Mouse (Mus musculus) bone marrow, adult 2 months (tissue): Measurements from ENCODE around the gene Polrmt. TPM values are rescaled to one million over a fixed set of nuclear protein-coding genes. Genes with fewer than 3 reads are reported as not detected.
A peak's percentile ranks its signal among the peaks of the same experiment; 100 is the strongest.
"Not testable (repeated sequence)": the region's sequence is repeated elsewhere in the genome, so short reads cannot be mapped to it uniquely, and the experiment has no call there.

ENCODE experiments used
- H3K27ac ChIP-seq: fragments of 200-500 bp; 2 replicates; pipeline ENCODE4 v1.5.1; 2012; ENCODE audit warnings: low read depth, mild to moderate bottlenecking, control low read depth, inconsistent platforms, low read length; ENCODE audit not compliant: control insufficient read depth, poor library complexity, insufficient read depth
- H3K4me1 ChIP-seq: fragments of 200-500 bp; 2 replicates; pipeline ENCODE4 v1.6.1; 2011; ENCODE audit warnings: low read length; ENCODE audit not compliant: control insufficient read depth, insufficient read depth
- H3K4me3 ChIP-seq: fragments of 200-500 bp; replicated peaks from 2 replicates; pipeline ENCODE3; 2011; ENCODE audit warnings: mild to moderate bottlenecking, low read depth, low read length, control low read depth; ENCODE audit not compliant: control insufficient read depth
- CTCF ChIP-seq: fragments of 200-500 bp; IDR thresholded peaks from 2 replicates; pipeline ENCODE4 v1.5.1; 2011; ENCODE audit warnings: low read length, control low read depth; ENCODE audit not compliant: control insufficient read depth, insufficient read depth
- POLR2A ChIP-seq: fragments of 200-500 bp; IDR thresholded peaks from 2 replicates; pipeline ENCODE4 v1.6.1; 2011; ENCODE audit warnings: low read depth, mild to moderate bottlenecking, control low read depth, low read length, borderline replicate concordance; ENCODE audit not compliant: control insufficient read depth
- WGBS: fragments of 180-500 bp; shearing (Covaris S2); methylation state at CpG from one replicate; pipeline ENCODE4 v1.1.7; 2018; 5-methylcytosine and 5-hydroxymethylcytosine counted together
- polyA plus RNA-seq: library from polyadenylated mRNA; stranded (reverse); fragments of >200 nt; gene quantifications from 2 replicates; pipeline ENCODE4 v1.2.4, GENCODE M21; 2011; ENCODE audit warnings: low replicate concordance; ENCODE audit not compliant: missing spikeins, insufficient read depth, insufficient read length

The Polrmt gene
- polyA plus RNA-seq, 1 experiment: 20.0 TPM

- 1% methylated on average over 65 of the region's 65 CpGs for WGBS
- TF ChIP-seq POLR2A (peak; percentile 99), CTCF (peak; percentile 32)
- H3K4me3 ChIP-seq: peak within 1 kb of the TSS; percentile 91
- peaks cover 2% of the 10 kb centered on the region; the same call in 1 of the 2 replicates for H3K4me1 ChIP-seq
- H3K27ac ChIP-seq: peak within 1 kb of the TSS; percentile 69
Measured at GRCm38 (mm10) chr10:79704065-79704969, 42.1 kb downstream of the Polrmt start, which contains the start of gene Bsg. Gene Bsg, plus strand, starts transcription at chr10:79704491.

DNA sequence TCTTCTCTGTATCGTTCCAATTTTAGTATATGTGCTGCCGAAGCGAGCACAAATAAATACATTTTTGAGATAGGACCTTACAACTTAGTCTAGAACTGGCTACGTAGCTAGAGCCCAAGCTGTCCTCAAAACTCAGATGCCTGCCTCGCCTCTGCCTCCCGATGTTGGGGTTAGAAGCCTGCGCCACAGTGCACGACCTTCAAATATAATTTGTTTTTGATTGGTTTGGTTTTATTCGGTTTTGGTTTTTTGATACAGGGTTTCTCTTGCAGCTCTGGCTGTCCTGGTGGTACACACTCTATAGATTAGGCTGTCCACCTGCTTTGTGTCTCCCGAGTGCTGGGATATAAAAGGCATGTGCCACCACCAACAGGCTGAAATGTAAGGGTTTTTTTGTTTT, 42.8 kb downstream of the Polrmt start:
- TF ChIP-seq CTCF (no peak), POLR2A (no peak)
- Histone ChIP-seq H3K27ac (no peak overlapping the region), H3K4me1 (peaks cover 2% of the 10 kb centered on the region; the same call in 1 of the 2 replicates), H3K4me3 (no peak overlapping the region)
- 71% methylated on average over 10 of the region's 10 CpGs for WGBS

- not testable (repeated sequence) for H3K4me3 ChIP-seq, H3K27ac ChIP-seq, H3K4me1 ChIP-seq
- WGBS: 82% methylated on average over 4 of the region's 4 CpGs
Measured at GRCm38 (mm10) chr10:79702970-79703369, 43.4 kb downstream of the Polrmt start.

DNA sequence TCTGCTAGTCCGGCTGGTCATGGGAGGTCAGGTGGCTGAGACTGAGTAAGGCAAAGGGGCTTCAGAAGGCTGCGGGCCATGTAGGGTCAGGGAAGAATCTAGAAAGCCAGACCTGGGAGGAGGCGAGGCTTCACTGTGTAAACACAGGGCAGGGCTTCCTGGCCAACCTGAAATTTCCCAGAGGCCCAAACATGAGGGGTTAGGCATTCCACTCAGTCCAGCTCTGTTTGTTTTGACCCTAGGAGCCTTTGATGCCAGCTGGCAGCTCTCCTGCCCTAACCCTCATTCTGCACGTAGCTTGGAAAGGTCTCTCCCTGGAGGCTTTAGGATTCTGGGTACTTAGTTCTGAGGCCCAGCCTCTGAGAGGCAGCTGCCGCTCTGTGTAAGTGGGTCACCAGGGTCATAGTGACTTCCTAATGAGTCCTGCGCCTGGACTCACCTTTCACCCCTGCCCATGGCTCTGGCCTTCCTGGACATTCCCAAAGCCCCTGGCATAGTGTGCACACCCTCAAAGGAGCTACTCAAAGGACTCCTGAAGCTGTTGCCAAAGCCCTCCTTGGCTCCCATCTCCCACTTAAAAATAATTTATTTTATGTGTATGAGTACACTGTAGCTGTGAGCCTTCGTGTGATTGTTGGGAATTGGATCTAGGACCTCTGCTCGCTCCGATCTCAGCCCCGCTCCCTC, 44.8 kb downstream of the Polrmt start:
- Histone ChIP-seq H3K4me3 (no peak overlapping the region), H3K4me1 (peaks cover 2% of the 10 kb centered on the region; the same call in 1 of the 2 replicates), H3K27ac (no peak overlapping the region)
- TF ChIP-seq CTCF (no peak), POLR2A (no peak)
- WGBS: 84% methylated on average over 10 of the region's 10 CpGs

- 69% methylated on average over 7 of the region's 7 CpGs for WGBS
- TF ChIP-seq POLR2A (no peak), CTCF (no peak)
- no peak overlapping the region for H3K27ac ChIP-seq
- no peak overlapping the region for H3K4me3 ChIP-seq
- peaks cover 4% of the 10 kb centered on the region for H3K4me1 ChIP-seq
Measured at GRCm38 (mm10) chr10:79700676-79701075, 45.7 kb downstream of the Polrmt start.

DNA sequence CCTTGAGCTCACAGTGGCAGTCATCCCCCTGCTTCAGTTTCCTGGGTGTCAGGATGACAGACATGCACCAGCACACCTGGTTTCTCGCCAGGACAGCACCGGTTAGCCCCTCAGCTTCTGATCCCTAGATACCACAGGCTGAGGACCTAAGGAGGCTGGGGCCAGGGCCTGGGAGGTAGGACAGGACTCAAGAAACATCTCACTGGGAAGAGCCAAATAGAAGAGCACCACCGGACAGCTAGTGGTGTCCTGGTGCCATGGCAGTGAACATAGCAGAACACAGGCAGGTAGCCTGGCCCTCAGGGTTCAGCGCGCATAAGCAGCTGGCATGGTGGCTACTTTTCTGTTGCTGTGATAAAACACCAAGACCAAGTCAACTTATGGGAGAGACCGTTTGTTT, 47.9 kb downstream of the Polrmt start:
- H3K4me1 ChIP-seq: peaks cover 3% of the 10 kb centered on the region
- TF ChIP-seq POLR2A: no peak
- no peak for TF ChIP-seq CTCF
- no peak overlapping the region for H3K27ac ChIP-seq
- no peak overlapping the region for H3K4me3 ChIP-seq
- WGBS: 89% methylated on average over 6 of the region's 6 CpGs

GRCm38 (mm10) chr10:79697916-79698315, 48.5 kb downstream of the Polrmt start:
- TF ChIP-seq POLR2A: no peak
- no peak for TF ChIP-seq CTCF
- 43% methylated on average over 6 of the region's 6 CpGs for WGBS
- no peak overlapping the region for H3K4me3 ChIP-seq
- H3K27ac ChIP-seq: no peak overlapping the region
- H3K4me1 ChIP-seq: peaks cover 3% of the 10 kb centered on the region

GRCm38 (mm10) chr10:79696129-79696651, 50.2 kb downstream of the Polrmt start:
- Histone ChIP-seq H3K27ac (peak overlapping the region; percentile 58), H3K4me1 (peaks cover 3% of the 10 kb centered on the region), H3K4me3 (peak overlapping the region; percentile 22)
- WGBS: 51% methylated on average over 9 of the region's 9 CpGs
- TF ChIP-seq POLR2A (no peak), CTCF (no peak)
